Mouse (Mus musculus) B cell, adult 67 days (primary cell): ENCODE results near the gene Spib. TPM values are rescaled to one million over a fixed set of nuclear protein-coding genes. Genes with fewer than 3 reads are reported as not detected.

Experiments used
- total RNA-seq, 2 experiments: library from RNA; stranded (reverse); gene quantifications; 4 replicates each; pipeline ENCODE4 v1.2.4; 2023

The Spib gene
- total RNA-seq = 100 to 1,000 TPM; 478 to 556 TPM

GRCm38 (mm10) chr7:44531946-44532732, at the start of gene Spib:
Gene Spib, minus strand, starts transcription at chr7:44532071.

DNA sequence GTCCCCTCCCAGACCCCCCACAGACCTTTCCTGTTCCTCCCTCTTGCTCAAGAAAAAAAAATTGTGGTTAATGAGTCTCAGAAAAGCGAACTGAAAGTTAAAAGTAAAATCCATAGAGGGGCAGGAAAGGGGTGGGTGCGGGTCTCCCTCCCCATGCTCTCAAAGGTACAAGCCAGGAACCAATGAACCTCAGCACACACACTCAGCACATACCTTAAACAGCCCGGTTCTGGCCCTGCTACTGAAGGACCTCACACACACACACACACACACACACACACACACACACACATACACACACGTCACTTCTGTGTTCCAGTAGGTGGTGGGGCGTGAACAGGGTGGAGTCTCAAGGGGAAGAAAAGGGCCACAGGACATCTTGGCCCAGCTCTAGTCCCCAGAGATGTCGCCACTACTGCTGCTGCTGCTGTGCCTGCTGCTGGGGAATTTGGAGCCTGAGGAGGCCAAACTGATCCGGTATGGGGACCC, 40.4 kb upstream of the Spib start, which contains the start of gene Napsa:
Napsa (plus strand) TSS at position 168 of the 489 bp plus-strand sequence.

DNA sequence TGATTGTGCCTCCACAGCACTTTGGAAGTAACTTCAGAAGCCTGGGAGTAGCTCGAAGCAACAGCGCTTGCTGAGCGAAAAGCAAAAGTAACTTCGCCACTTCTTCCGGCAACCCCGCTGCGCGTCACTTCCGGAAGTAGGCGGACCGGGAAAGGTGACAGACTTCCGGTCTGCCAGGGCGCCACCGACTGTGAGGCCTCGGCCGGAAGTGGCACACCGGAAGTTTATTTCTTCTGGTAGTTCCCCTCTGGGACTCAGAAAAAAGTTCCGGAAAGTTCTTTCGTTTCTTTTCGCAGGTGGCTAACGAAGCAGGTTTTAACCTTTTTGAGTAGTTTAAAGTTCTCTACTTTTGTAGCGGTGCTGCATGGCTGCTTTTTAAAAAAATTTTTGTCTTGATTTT, 22.0 kb upstream of the Spib start, which contains the start of gene Nr1h2:
Nr1h2 (minus strand) TSS at position 126 of the 400 bp plus-strand sequence.

GRCm38 (mm10) chr7:44548497-44549087, 16.7 kb upstream of the Spib start, which contains the start of gene Pold1:
Gene Pold1, minus strand, starts transcription at chr7:44548849.

GRCm38 (mm10) chr7:44524502-44524901, 7.4 kb downstream of the Spib start, which contains the start of gene Mybpc2:
Gene Mybpc2, minus strand, starts transcription at chr7:44524656.

GRCm38 (mm10) chr7:44495992-44496770, 35.7 kb downstream of the Spib start, which contains the start of the genes Emc10 and Fam71e1:
Gene Emc10, minus strand, starts transcription at chr7:44496529.
Gene Fam71e1, plus strand, starts transcription at chr7:44496581.

Other genes with a start within 250 kb of the Spib start
- 1 to 10 TPM; 1.2 to 1.7 TPM for gene Clec11a, start 225.2 kb downstream of the Spib start, total RNA-seq
- gene Shank1, start 221.8 kb downstream of the Spib start, total RNA-seq = 10 to 100 TPM; 38.5 to 52.4 TPM
- not detected for gene Syt3, start 148.0 kb downstream of the Spib start, total RNA-seq
- gene 1700008O03Rik, start 146.3 kb downstream of the Spib start, total RNA-seq = 1 to 10 TPM in 1 of 2 experiments, not detected in 1; 1.1 TPM
- not detected for gene Lrrc4b, start 103.1 kb downstream of the Spib start, total RNA-seq
- not detected for gene Aspdh, start 66.7 kb downstream of the Spib start, total RNA-seq
- gene Josd2, start 64.1 kb downstream of the Spib start, total RNA-seq = 10 to 100 TPM; 57.1 to 67.4 TPM
- 10 to 100 TPM; 76.4 to 79.9 TPM for gene Emc10, start 35.5 kb downstream of the Spib start, total RNA-seq
- 10 to 100 TPM; 12.0 to 15.5 TPM for gene Fam71e1, start 35.5 kb downstream of the Spib start, total RNA-seq
- gene Mybpc2, start 7.4 kb downstream of the Spib start, total RNA-seq = 10 to 100 TPM; 15.7 to 18.1 TPM
- 100 to 1,000 TPM; 150 to 178 TPM for gene Pold1, start 16.8 kb upstream of the Spib start, total RNA-seq
- 100 to 1,000 TPM; 388 to 398 TPM for gene Nr1h2, start 21.9 kb upstream of the Spib start, total RNA-seq
- 100 to 1,000 TPM; 537 to 600 TPM for gene Napsa, start 40.3 kb upstream of the Spib start, total RNA-seq
- 10 to 100 TPM; 19.1 to 21.0 TPM for gene Kcnc3, start 58.6 kb upstream of the Spib start, total RNA-seq
- gene Myh14, start 138.8 kb upstream of the Spib start, total RNA-seq = not detected
- gene Izumo2, start 176.7 kb upstream of the Spib start, total RNA-seq = not detected
- gene Vrk3, start 216.3 kb upstream of the Spib start, total RNA-seq = 10 to 100 TPM; 80.8 to 85.9 TPM
- gene Zfp473, start 219.0 kb upstream of the Spib start, total RNA-seq = 1 to 10 TPM; 2.1 to 2.6 TPM